Mouse (Mus musculus): ENCODE measurements around the gene Psmc3ip. TPM values are rescaled to one million over a fixed set of nuclear protein-coding genes. Genes with fewer than 3 reads are reported as not detected.

The Psmc3ip gene
- total and polyA plus RNA-seq, 2 experiments from 2014 or later = 5.3 to 10.3 TPM

DNA sequence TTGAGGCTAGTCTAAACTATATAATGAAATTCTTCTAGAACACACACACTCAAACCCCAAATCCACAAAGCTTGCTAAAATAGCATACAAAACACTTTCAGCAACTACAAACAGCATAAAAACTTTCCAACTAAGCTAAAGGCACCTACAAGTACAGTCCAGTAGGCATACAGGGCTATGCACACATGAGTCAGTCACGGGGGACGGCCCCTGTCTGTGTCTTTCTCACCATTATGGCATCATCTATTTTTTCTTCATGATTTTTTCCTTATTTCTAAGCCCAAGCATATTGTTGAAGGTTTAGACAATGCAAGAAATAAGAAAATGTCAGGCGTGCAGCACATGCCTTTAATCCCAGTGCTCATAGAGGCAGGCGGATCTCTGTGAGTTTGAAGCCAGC, 15.9 kb upstream of the Psmc3ip start:
- Histone ChIP-seq H3K4me3 (ENCODE audit: low read depth, low read length) (no peak overlapping the region), H3K4me2 (ENCODE audit: low read depth, low read length, poor library complexity, severe bottlenecking) (no peak overlapping the region), H3K36me3 (ENCODE audit: insufficient read depth, low read length) (no peaks in the 10 kb centered on the region), H3K27ac (ENCODE audit: low read depth, low read length) (no peak overlapping the region), H3K9me3 (ENCODE audit: low read length) (no peaks in the 10 kb centered on the region), H3K4me1 (ENCODE audit: insufficient read depth, low read length) (no peaks in the 10 kb centered on the region), H3K9ac (replicated peaks; ENCODE audit: low read length, poor library complexity, severe bottlenecking) (no peak overlapping the region), H3K27me3 (ENCODE audit: insufficient read depth, low read length) (no peaks in the 10 kb centered on the region)
- 88% methylated on average over 4 of the region's 4 CpGs for WGBS
- DNase-seq (ENCODE audit: low spot score) (no peak), ATAC-seq (ENCODE audit: low FRiP score) (no peak)
- no peak for TF ChIP-seq CTCF (IDR thresholded peaks at IDR 0.05)

DNA sequence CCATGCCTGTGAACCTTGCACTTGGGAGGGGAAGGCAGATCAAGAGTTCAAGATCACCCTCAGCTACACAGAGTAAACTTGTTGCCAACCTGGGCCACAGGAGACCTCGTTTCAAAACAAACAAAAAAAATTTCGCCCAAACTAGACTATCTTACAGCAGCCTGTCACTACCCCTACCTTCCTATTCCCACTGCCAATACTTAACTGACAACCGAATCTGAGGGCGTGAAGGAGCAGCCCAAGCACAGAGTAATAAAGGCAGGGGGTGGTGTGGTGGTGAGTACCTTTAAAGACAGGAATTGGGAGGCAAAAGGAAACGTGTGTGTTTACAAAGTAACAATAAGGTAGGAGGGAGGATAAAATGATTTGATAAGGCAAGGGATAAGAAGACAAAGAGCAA, 15.5 kb upstream of the Psmc3ip start:
- Histone ChIP-seq H3K36me3 (ENCODE audit: insufficient read depth, low read length) (no peaks in the 10 kb centered on the region), H3K4me3 (ENCODE audit: low read depth, low read length) (no peak overlapping the region), H3K27me3 (ENCODE audit: insufficient read depth, low read length) (no peaks in the 10 kb centered on the region), H3K9me3 (ENCODE audit: low read length) (no peaks in the 10 kb centered on the region), H3K9ac (replicated peaks; ENCODE audit: low read length, poor library complexity, severe bottlenecking) (no peak overlapping the region), H3K4me1 (ENCODE audit: insufficient read depth, low read length) (no peaks in the 10 kb centered on the region), H3K4me2 (ENCODE audit: low read depth, low read length, poor library complexity, severe bottlenecking) (no peak overlapping the region), H3K27ac (ENCODE audit: low read depth, low read length) (no peak overlapping the region)
- no peak for DNase-seq (ENCODE audit: low spot score)
- no peak for TF ChIP-seq CTCF (IDR thresholded peaks at IDR 0.05)
- WGBS = 70% methylated on average over 5 of the region's 5 CpGs
- ATAC-seq (ENCODE audit: low FRiP score) = no peak

DNA sequence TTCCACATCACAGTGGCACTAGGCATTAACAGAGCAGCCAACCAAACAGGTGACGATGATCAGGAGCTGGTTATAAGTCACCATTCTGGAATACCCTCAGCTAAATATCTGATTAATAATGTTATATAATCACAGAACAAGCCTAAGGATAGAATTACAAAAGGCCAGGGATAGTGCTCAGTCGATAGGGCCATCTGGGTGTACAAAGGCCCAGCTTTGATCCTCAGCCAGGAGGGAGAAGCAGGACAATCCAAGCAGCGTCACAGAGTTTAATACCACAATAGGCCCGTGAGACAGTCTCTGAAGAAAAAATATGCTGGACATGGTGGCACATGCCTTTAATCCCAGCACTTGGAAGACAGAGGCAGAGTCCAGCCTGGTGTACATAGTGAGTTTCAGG, 14.1 kb upstream of the Psmc3ip start:
- Histone ChIP-seq H3K27ac (ENCODE audit: low read depth, low read length) (no peak overlapping the region), H3K36me3 (ENCODE audit: insufficient read depth, low read length) (no peaks in the 10 kb centered on the region; the same call in 1 of the 2 replicates), H3K27me3 (ENCODE audit: insufficient read depth, low read length) (no peaks in the 10 kb centered on the region), H3K4me1 (ENCODE audit: insufficient read depth, low read length) (no peaks in the 10 kb centered on the region), H3K4me2 (ENCODE audit: low read depth, low read length, poor library complexity, severe bottlenecking) (no peak overlapping the region), H3K9ac (replicated peaks; ENCODE audit: low read length, poor library complexity, severe bottlenecking) (no peak overlapping the region), H3K4me3 (ENCODE audit: low read depth, low read length) (no peak overlapping the region), H3K9me3 (ENCODE audit: low read length) (no peaks in the 10 kb centered on the region)
- DNase-seq (ENCODE audit: low spot score) (no peak), ATAC-seq (ENCODE audit: low FRiP score) (no peak)
- 46% methylated on average over 4 of the region's 4 CpGs for WGBS
- no peak for TF ChIP-seq CTCF (IDR thresholded peaks at IDR 0.05)

DNA sequence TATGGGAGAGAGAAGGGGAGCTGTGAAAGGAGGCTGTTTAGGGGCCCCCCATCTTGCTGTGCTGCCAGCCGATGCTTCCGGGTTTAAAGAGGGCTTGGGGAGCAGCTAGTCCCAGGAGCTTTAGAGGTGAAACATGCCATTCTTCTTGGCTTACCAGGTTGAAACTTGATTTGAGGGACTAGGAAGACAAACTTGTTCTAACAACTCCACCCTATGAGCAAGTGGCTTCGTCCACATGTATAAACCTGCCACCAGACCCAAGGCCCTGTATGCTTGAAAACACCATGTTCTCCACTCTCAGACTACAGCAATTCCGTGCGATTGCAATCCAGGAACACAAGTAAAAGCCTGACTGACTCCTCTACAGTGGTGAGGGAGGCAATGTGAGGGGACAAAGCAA, 7.8 kb upstream of the Psmc3ip start:
- WGBS = 93% methylated on average over 5 of the region's 5 CpGs
- Histone ChIP-seq H3K27me3 (ENCODE audit: insufficient read depth, low read length) (no peaks in the 10 kb centered on the region), H3K36me3 (ENCODE audit: insufficient read depth, low read length) (peaks cover 35% of the 10 kb centered on the region), H3K27ac (ENCODE audit: low read depth, low read length) (no peak overlapping the region), H3K9me3 (ENCODE audit: low read length) (no peaks in the 10 kb centered on the region), H3K4me1 (ENCODE audit: insufficient read depth, low read length) (no peaks in the 10 kb centered on the region), H3K4me3 (ENCODE audit: low read depth, low read length) (no peak overlapping the region), H3K4me2 (ENCODE audit: low read depth, low read length, poor library complexity, severe bottlenecking) (no peak overlapping the region), H3K9ac (replicated peaks; ENCODE audit: low read length, poor library complexity, severe bottlenecking) (no peak overlapping the region)
- ATAC-seq (ENCODE audit: low FRiP score) = no peak
- TF ChIP-seq CTCF (IDR thresholded peaks at IDR 0.05) = no peak
- no peak for DNase-seq (ENCODE audit: low spot score)

DNA sequence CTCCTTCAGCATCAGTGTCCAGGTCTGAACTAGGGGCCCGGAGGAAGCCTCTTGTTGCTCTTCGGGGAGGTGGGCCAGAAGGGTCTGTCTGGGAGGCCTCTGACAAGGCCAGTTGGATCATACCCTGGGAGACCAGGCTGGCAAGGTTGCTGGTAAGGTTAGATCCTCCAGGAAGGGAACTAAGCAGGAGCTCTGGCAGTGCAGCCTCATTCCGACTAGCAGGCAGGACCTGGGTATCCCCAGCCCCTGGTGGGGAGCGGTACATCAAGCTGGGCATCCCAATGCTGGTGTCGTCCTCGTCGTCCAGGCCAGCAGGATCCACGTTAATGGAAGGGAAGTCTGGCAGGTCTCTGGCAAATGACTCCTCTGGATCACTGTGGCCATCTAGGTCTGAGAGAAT, 3.0 kb upstream of the Psmc3ip start:
- Histone ChIP-seq H3K4me2 (ENCODE audit: low read depth, low read length, poor library complexity, severe bottlenecking) (no peak overlapping the region), H3K4me1 (ENCODE audit: insufficient read depth, low read length) (no peaks in the 10 kb centered on the region), H3K36me3 (ENCODE audit: insufficient read depth, low read length) (peaks cover 53% of the 10 kb centered on the region), H3K27me3 (ENCODE audit: insufficient read depth, low read length) (no peaks in the 10 kb centered on the region), H3K27ac (ENCODE audit: low read depth, low read length) (no peak overlapping the region), H3K9me3 (ENCODE audit: low read length) (no peaks in the 10 kb centered on the region), H3K4me3 (ENCODE audit: low read depth, low read length) (no peak overlapping the region), H3K9ac (replicated peaks; ENCODE audit: low read length, poor library complexity, severe bottlenecking) (no peak overlapping the region)
- ATAC-seq (ENCODE audit: low FRiP score) (no peak), DNase-seq (ENCODE audit: low spot score) (no peak)
- TF ChIP-seq CTCF (IDR thresholded peaks at IDR 0.05) = no peak
- 89% methylated on average over 8 of the region's 8 CpGs for WGBS

DNA sequence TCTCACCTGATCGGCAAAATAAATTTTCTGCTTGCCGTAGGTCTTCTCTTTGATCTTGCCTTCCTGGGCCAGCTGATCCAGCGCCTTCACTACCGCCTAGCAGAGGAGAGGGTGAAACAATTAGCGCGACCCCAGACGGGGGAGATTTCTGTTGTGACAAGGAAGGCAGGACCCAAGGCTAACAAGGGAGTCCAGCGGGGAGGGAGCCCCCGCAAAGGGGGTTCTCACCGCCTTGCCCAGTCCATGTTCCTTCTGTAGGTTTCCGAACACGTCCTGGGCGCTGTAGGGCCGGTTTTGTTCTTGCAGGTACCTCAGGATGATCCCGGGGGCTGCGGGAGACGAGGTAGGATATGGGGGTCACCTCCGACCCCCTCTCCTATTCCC, 314 bp downstream of the Psmc3ip start:
- Histone ChIP-seq H3K4me1 (ENCODE audit: insufficient read depth, low read length) (no peaks in the 10 kb centered on the region), H3K27ac (ENCODE audit: low read depth, low read length) (peak overlapping the region; percentile 77), H3K9ac (replicated peaks; ENCODE audit: low read length, poor library complexity, severe bottlenecking) (peak overlapping the region; percentile 54), H3K27me3 (ENCODE audit: insufficient read depth, low read length) (no peaks in the 10 kb centered on the region), H3K36me3 (ENCODE audit: insufficient read depth, low read length) (peaks cover 62% of the 10 kb centered on the region), H3K9me3 (ENCODE audit: low read length) (no peaks in the 10 kb centered on the region), H3K4me3 (ENCODE audit: low read depth, low read length) (peak overlapping the region; percentile 58), H3K4me2 (ENCODE audit: low read depth, low read length, poor library complexity, severe bottlenecking) (peak overlapping the region; percentile 94)
- under 1% methylated on average over 18 of the region's 18 CpGs for WGBS
- ATAC-seq (ENCODE audit: low FRiP score) (peak; percentile 31), DNase-seq (ENCODE audit: low spot score) (no peak)
- no peak for TF ChIP-seq CTCF (IDR thresholded peaks at IDR 0.05)

Data from midbrain, postnatal 0 days (tissue).